Mouse (Mus musculus) CH12.LX (cell line): Measurements from ENCODE around the gene Abcd1. TPM values are rescaled to one million over a fixed set of nuclear protein-coding genes. Genes with fewer than 3 reads are reported as not detected.

Source experiments
- DNase-seq: peaks from one replicate; pipeline ENCODE4 v3.0.0-alpha.2; 2013; ENCODE audit errors: extremely low read depth
- H3K27ac ChIP-seq: 2 replicates; pipeline ENCODE4 v1.5.1; 2012; ENCODE audit warnings: low read depth, mild to moderate bottlenecking, control low read depth, moderate library complexity; ENCODE audit not compliant: insufficient read depth
- H3K27me3 ChIP-seq: replicated peaks from 2 replicates; pipeline ENCODE3; 2012; ENCODE audit warnings: inconsistent platforms
- H3K36me3 ChIP-seq, 2 experiments: replicated peaks in 1 of 2; 2 replicates each; pipeline versions ENCODE3 to v1.6.1; 2012; ENCODE audit warnings: inconsistent platforms in 1 of 2, low read length in 1 of 2, mild to moderate bottlenecking in 1 of 2, mixed read lengths in 1 of 2, moderate library complexity in 1 of 2; ENCODE audit not compliant: control insufficient read depth in 1 of 2, insufficient read depth in 1 of 2
- H3K4me1 ChIP-seq, 2 experiments: 2 replicates each; pipeline ENCODE4 v1.6.1; 2012; ENCODE audit warnings: inconsistent platforms in 1 of 2, moderate library complexity in 1 of 2; ENCODE audit not compliant: insufficient read depth in 2 of 2, control insufficient read depth in 1 of 2
- H3K4me2 ChIP-seq: 2 replicates; pipeline ENCODE4 v1.6.1; 2012; ENCODE audit warnings: low read depth, mild to moderate bottlenecking, control low read depth; ENCODE audit not compliant: poor library complexity, insufficient read depth, severe bottlenecking
- H3K4me3 ChIP-seq, 3 experiments: fragments of 150-350 bp in 1 of 3; sonication (generic) in 1 of 3; replicated peaks in 1 of 3; 2 replicates each; pipeline versions ENCODE3 to v1.5.1; 2011 to 2012; ENCODE audit warnings: low read depth in 2 of 3, low read length in 2 of 3, mild to moderate bottlenecking in 2 of 3, moderate library complexity in 2 of 3, control low read depth in 1 of 3, improper control_type of control experiment in 1 of 3, inconsistent platforms in 1 of 3, mixed read lengths in 1 of 3; ENCODE audit not compliant: poor library complexity in 1 of 3
- H3K79me2 ChIP-seq: replicated peaks from 2 replicates; pipeline ENCODE4 v1.6.1; 2012; ENCODE audit warnings: mild to moderate bottlenecking, moderate library complexity; ENCODE audit not compliant: control insufficient read depth, poor library complexity, insufficient read depth, severe bottlenecking; ENCODE audit errors: extremely low read depth
- H3K9ac ChIP-seq: 2 replicates; pipeline ENCODE4 v1.6.1; 2012; ENCODE audit warnings: low read depth, mild to moderate bottlenecking, control low read depth, moderate library complexity; ENCODE audit not compliant: insufficient read depth
- H3K9me3 ChIP-seq: replicated peaks from 2 replicates; pipeline ENCODE3; 2012; ENCODE audit warnings: low read length, inconsistent platforms, mixed read lengths
- CTCF ChIP-seq, 2 experiments: IDR thresholded peaks in 1 of 2; conservative IDR thresholded peaks in 1 of 2; 2 replicates each; pipeline ENCODE4 v1.5.1; 2011 to 2012; ENCODE audit warnings: low read depth in 2 of 2, low read length in 2 of 2, improper control_type of control experiment in 1 of 2, inconsistent platforms in 1 of 2, mild to moderate bottlenecking in 1 of 2, moderate library complexity in 1 of 2
- E2F4 ChIP-seq: IDR thresholded peaks from 2 replicates; pipeline ENCODE4 v1.6.1; 2011; ENCODE audit warnings: low read depth, low read length, improper control_type of control experiment; ENCODE audit not compliant: insufficient replicate concordance
- ELF1 ChIP-seq: IDR thresholded peaks from 2 replicates; pipeline ENCODE4 v1.6.1; 2014; ENCODE audit warnings: low read depth, mild to moderate bottlenecking, inconsistent platforms, low read length, improper control_type of control experiment
- EP300 ChIP-seq: IDR thresholded peaks from 2 replicates; pipeline ENCODE4 v1.6.1; 2011; ENCODE audit warnings: low read length, improper control_type of control experiment
- GABPA ChIP-seq: IDR thresholded peaks from 2 replicates; pipeline ENCODE4 v1.6.1; 2012; ENCODE audit warnings: low read depth, low read length, improper control_type of control experiment, inconsistent platforms; ENCODE audit not compliant: insufficient replicate concordance
- IRF4 ChIP-seq: IDR thresholded peaks from 2 replicates; pipeline ENCODE4 v1.6.1; 2014; ENCODE audit warnings: low read depth, mild to moderate bottlenecking, inconsistent platforms, low read length, improper control_type of control experiment
- JUN ChIP-seq: IDR thresholded peaks from 2 replicates; pipeline ENCODE4 v1.6.1; 2011; ENCODE audit warnings: low read depth, mild to moderate bottlenecking, low read length, improper control_type of control experiment, moderate library complexity; ENCODE audit not compliant: insufficient read depth
- JUND ChIP-seq: conservative IDR thresholded peaks from 2 replicates; pipeline ENCODE4 v1.6.1; 2011; ENCODE audit warnings: low read depth, low read length, improper control_type of control experiment
- POLR2A ChIP-seq: IDR thresholded peaks from 2 replicates; pipeline ENCODE4 v1.6.1; 2011; ENCODE audit warnings: low read depth, mild to moderate bottlenecking, improper control_type of control experiment, low read length
- POLR2AphosphoS2 ChIP-seq: IDR thresholded peaks from 2 replicates; pipeline ENCODE4 v1.6.1; 2011; ENCODE audit warnings: low read depth, low read length, improper control_type of control experiment
- RAD21 ChIP-seq: IDR thresholded peaks from 2 replicates; pipeline ENCODE4 v1.6.1; 2011; ENCODE audit warnings: low read depth, mild to moderate bottlenecking, low read length, improper control_type of control experiment, moderate library complexity
- SMC3 ChIP-seq: IDR thresholded peaks from 2 replicates; pipeline ENCODE4 v1.6.1; 2011; ENCODE audit warnings: low read depth, low read length, improper control_type of control experiment
- TCF12 ChIP-seq: IDR thresholded peaks from 2 replicates; pipeline ENCODE4 v1.6.1; 2014; ENCODE audit warnings: low read depth, mild to moderate bottlenecking, inconsistent platforms, low read length, improper control_type of control experiment
- UBTF ChIP-seq: IDR thresholded peaks from 2 replicates; pipeline ENCODE4 v1.6.1; 2012; ENCODE audit warnings: low read depth, mild to moderate bottlenecking, inconsistent platforms, low read length, improper control_type of control experiment, moderate library complexity
- USF1 ChIP-seq: IDR thresholded peaks from 2 replicates; pipeline ENCODE4 v1.6.1; 2014; ENCODE audit warnings: low read depth, mild to moderate bottlenecking, inconsistent platforms, low read length, improper control_type of control experiment
- dilution Hi-C: fragments of 300-500 bp; cut with MboI; formaldehyde crosslinking; loops from 2 replicates; pipeline ENCODE4 v1.14.3; 2020; ENCODE audit warnings: low sequenced_read_pairs; ENCODE audit not compliant: extremely low pct_unique_long_range_greater_than_20kb, extremely low pct_ligation_motif_present
- in situ Hi-C: fragments of 300-500 bp; cut with MboI; formaldehyde crosslinking; loops from 3 replicates; pipeline ENCODE4 v1.14.3; 2019; ENCODE audit warnings: low sequenced_read_pairs, low pct_ligation_motif_present, low pct_unique_long_range_greater_than_20kb, mixed read lengths
- polyA plus RNA-seq: library from polyadenylated mRNA; unstranded; fragments of >175 nt; gene quantifications from 2 replicates; pipeline ENCODE4 v1.2.1, GENCODE M21; 2012; ENCODE audit warnings: low read depth; ENCODE audit not compliant: insufficient read length
- total RNA-seq, 2 experiments: library from RNA; depleted of rRNA; stranded (reverse); fragments of 300-350 nt in 1 of 2; fragments of >200 nt in 1 of 2; gene quantifications; 2 replicates each; pipeline ENCODE4 v1.2.3; 2012 to 2014

Abcd1 gene
- total and polyA plus RNA-seq, 3 experiments, result 2.8 to 11.4 (median 5.9) TPM

- Histone ChIP-seq H3K27ac (no peak overlapping the region), H3K9ac (no peak overlapping the region), H3K79me2 (no peaks in the 10 kb centered on the region), H3K4me2 (no peak overlapping the region), H3K9me3 (no peaks in the 10 kb centered on the region), H3K27me3 (no peaks in the 10 kb centered on the region), H3K4me3 (no peak overlapping the region), H3K4me1 (peaks cover 0 to 1% of the 10 kb centered on the region in 2 experiments; a peak in 1 of 4 replicates), H3K36me3 (peaks cover 72 to 95% of the 10 kb centered on the region in 2 experiments)
- no peak for TF ChIP-seq JUN
- no peak for DNase-seq
- in situ Hi-C loops (no loop called here), dilution Hi-C loops (no loop called here)
These were observed 30.8 kb upstream of the Abcd1 start for GRCm38 (mm10) chrX:73685629-73686028.

- peak; percentile 68 for DNase-seq
- H3K36me3 ChIP-seq, result peaks cover 40 to 93% of the 10 kb centered on the region in 2 experiments
- peaks cover 0 to 8% of the 10 kb centered on the region in 2 experiments; a peak in 1 of 4 replicates for H3K4me1 ChIP-seq
- dilution Hi-C loops, result no loop called here
- H3K27me3 ChIP-seq, result no peaks in the 10 kb centered on the region
- no peak for TF ChIP-seq POLR2A
- no peak for TF ChIP-seq E2F4
- no peak for TF ChIP-seq JUND
- peak; percentile 44 for TF ChIP-seq RAD21
- no peak for TF ChIP-seq USF1
- no peak for TF ChIP-seq EP300
- TF ChIP-seq UBTF, result no peak
- TF ChIP-seq POLR2AphosphoS2, result no peak
- no peak for TF ChIP-seq TCF12
- peak; percentile 55 for TF ChIP-seq SMC3
- peak; percentile 47; the same call in 1 of the 2 replicates for TF ChIP-seq ELF1
- no peak for TF ChIP-seq IRF4
- no peak for TF ChIP-seq GABPA
- peak; percentile 36 to 68; a peak in 3 of 4 replicates for TF ChIP-seq CTCF (conservative IDR thresholded peaks at IDR 0.05 in 1 of 2, IDR thresholded peaks at IDR 0.05 in 1 of 2; ENCODE audit: low read depth in 2 of 2, low read length in 2 of 2)
- no peak overlapping the region for H3K9ac ChIP-seq
- H3K4me3 ChIP-seq, result no peak overlapping the region
- no peaks in the 10 kb centered on the region; the same call in 1 of the 2 replicates for H3K79me2 ChIP-seq
- peak overlapping the region; percentile 15; the same call in 1 of the 2 replicates for H3K27ac ChIP-seq
- in situ Hi-C loops, result no loop called here
- no peaks in the 10 kb centered on the region for H3K9me3 ChIP-seq
- H3K4me2 ChIP-seq, result no peak overlapping the region
These were observed 25.3 kb upstream of the Abcd1 start for GRCm38 (mm10) chrX:73690917-73691629.
